8 mouse cellular contexts compared by ENCODE assay signal in the genomic region with DNA sequence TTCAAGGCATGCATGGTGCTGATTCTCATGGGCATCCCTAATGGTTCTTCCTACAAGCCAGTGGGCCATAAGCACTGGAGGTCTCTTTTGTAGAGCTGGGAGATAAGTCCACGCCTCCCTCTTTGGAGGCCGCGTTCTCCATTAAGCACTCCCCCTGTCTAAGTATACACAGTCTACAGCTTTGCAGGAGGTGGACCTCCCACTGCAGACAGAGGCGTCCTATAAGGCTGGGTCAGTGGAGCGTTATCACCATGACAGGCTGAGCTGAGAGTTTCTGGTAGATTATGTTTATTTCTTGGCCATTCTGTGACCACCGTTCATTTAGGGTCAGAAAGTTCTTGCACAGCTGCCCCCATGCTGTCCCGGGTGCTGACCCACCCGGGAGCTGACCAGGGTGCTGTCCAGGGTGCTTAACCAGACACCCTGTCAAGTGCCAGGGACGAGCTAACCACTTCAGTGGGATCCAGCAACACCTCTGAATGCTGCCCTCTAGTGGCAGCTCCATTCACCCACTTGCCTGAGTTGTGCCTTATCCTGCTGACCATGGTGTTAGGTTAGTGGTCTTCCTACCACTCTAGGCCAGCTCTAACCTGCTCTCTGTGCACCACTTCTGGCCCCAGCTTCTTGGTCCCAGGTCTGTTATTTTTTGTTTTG.
A peak's percentile ranks its signal among the peaks of the same experiment; 100 is the strongest.
DNase-seq lines count a peak whose midpoint lies in the region; ATAC-seq and TF ChIP-seq lines count a peak whose summit lies in the region.

No protein-coding gene starts in this region.

- peaks cover 18% of the 10 kb centered on the region for H3K4me1 ChIP-seq in hindbrain, embryonic 10.5 days (replicated peaks)
- H3K4me1 ChIP-seq in hindbrain, embryonic 13.5 days (replicated peaks): peaks cover 16% of the 10 kb centered on the region
- no peaks in the 10 kb centered on the region for H3K4me1 ChIP-seq in embryonic facial prominence, embryonic 11.5 days (ENCODE audit: control insufficient read depth, insufficient read depth, low read length)
- H3K4me1 ChIP-seq in kidney, embryonic 14.5 days (ENCODE audit: control insufficient read depth, insufficient read depth, low read length): no peaks in the 10 kb centered on the region
- H3K4me1 ChIP-seq in limb, embryonic 12.5 days (replicated peaks): no peaks in the 10 kb centered on the region
- H3K4me1 ChIP-seq in stomach, postnatal 0 days (replicated peaks; ENCODE audit: control insufficient read depth, insufficient read depth): no peaks in the 10 kb centered on the region

- H3K4me2 ChIP-seq in hindbrain, embryonic 13.5 days: no peak overlapping the region
- no peak overlapping the region for H3K4me2 ChIP-seq in embryonic facial prominence, embryonic 11.5 days (ENCODE audit: low read depth, low read length)
- no peak overlapping the region for H3K4me2 ChIP-seq in kidney, embryonic 14.5 days (replicated peaks; ENCODE audit: low read depth, low read length)
- no peak overlapping the region for H3K4me2 ChIP-seq in limb, embryonic 12.5 days
- no peak overlapping the region for H3K4me2 ChIP-seq in myocyte (ENCODE audit: low read depth)
- H3K4me2 ChIP-seq in stomach, postnatal 0 days (replicated peaks; ENCODE audit: low read depth): no peak overlapping the region

- no peak overlapping the region for H3K9ac ChIP-seq in hindbrain, embryonic 13.5 days
- no peak overlapping the region for H3K9ac ChIP-seq in embryonic facial prominence, embryonic 11.5 days (replicated peaks; ENCODE audit: low read length)
- no peak overlapping the region for H3K9ac ChIP-seq in kidney, embryonic 14.5 days (ENCODE audit: low read depth, low read length)
- H3K9ac ChIP-seq in limb, embryonic 12.5 days (replicated peaks): no peak overlapping the region
- H3K9ac ChIP-seq in stomach, postnatal 0 days (ENCODE audit: low read length): no peak overlapping the region

- no peak for TF ChIP-seq EP300 in stomach, postnatal 0 days (optimal IDR thresholded peaks at IDR 0.05)

- peak; percentile 91 for TF ChIP-seq CTCF in stomach, postnatal 0 days (IDR thresholded peaks at IDR 0.05; ENCODE audit: low read depth)

- ATAC-seq in hindbrain, embryonic 13.5 days (ENCODE audit: low FRiP score): no peak
- peak; percentile 77 for ATAC-seq in embryonic facial prominence, embryonic 11.5 days (replicated peaks; ENCODE audit: insufficient number of reproducible peaks, low FRiP score, low TSS enrichment, low read depth)
- peak; percentile 89 for ATAC-seq in kidney, embryonic 14.5 days (ENCODE audit: low FRiP score, low TSS enrichment)
- ATAC-seq in limb, embryonic 12.5 days (ENCODE audit: insufficient number of reproducible peaks, insufficient read depth, low FRiP score, low TSS enrichment, low read depth): peak; percentile 83
- ATAC-seq in stomach, postnatal 0 days (ENCODE audit: low FRiP score, low TSS enrichment): peak; percentile 82

- peak; percentile 84 for DNase-seq in hindbrain, embryonic 10.5 days (ENCODE audit: low spot score)
- DNase-seq in embryonic facial prominence, embryonic 11.5 days (ENCODE audit: low spot score): peak; percentile 93
- DNase-seq in heart, adult 9 months (ENCODE audit: low spot score in 2 of 2): peak; percentile 12 to 41
- DNase-seq in stomach, postnatal 0 days (ENCODE audit: low spot score): peak; percentile 85

- no peak overlapping the region for H3ac ChIP-seq in myocyte (ENCODE audit: control insufficient read depth, insufficient read length)

- H3K27ac ChIP-seq in hindbrain, embryonic 10.5 days: no peak overlapping the region
- no peak overlapping the region for H3K27ac ChIP-seq in hindbrain, embryonic 13.5 days
- no peak overlapping the region for H3K27ac ChIP-seq in embryonic facial prominence, embryonic 11.5 days (replicated peaks; ENCODE audit: low read depth, low read length)
- H3K27ac ChIP-seq in kidney, embryonic 14.5 days (ENCODE audit: low read depth, low read length): no peak overlapping the region
- H3K27ac ChIP-seq in limb, embryonic 12.5 days: no peak overlapping the region
- no peak overlapping the region for H3K27ac ChIP-seq in stomach, postnatal 0 days (replicated peaks)

- 42% methylated on average over 9 of the region's 9 CpGs for WGBS in hindbrain, embryonic 10.5 days
- WGBS in hindbrain, embryonic 13.5 days: 37% methylated on average over 9 of the region's 9 CpGs
- 39% methylated on average over 9 of the region's 9 CpGs for WGBS in embryonic facial prominence, embryonic 11.5 days
- 34% methylated on average over 9 of the region's 9 CpGs for WGBS in kidney, embryonic 14.5 days
- 37% methylated on average over 9 of the region's 9 CpGs for WGBS in limb, embryonic 12.5 days
- 27% methylated on average over 9 of the region's 9 CpGs for WGBS in stomach, postnatal 0 days

- H3K9me3 ChIP-seq in hindbrain, embryonic 10.5 days: no peaks in the 10 kb centered on the region
- no peaks in the 10 kb centered on the region for H3K9me3 ChIP-seq in hindbrain, embryonic 13.5 days
- H3K9me3 ChIP-seq in embryonic facial prominence, embryonic 11.5 days (replicated peaks; ENCODE audit: control insufficient read depth, low read length): no peaks in the 10 kb centered on the region
- no peaks in the 10 kb centered on the region for H3K9me3 ChIP-seq in kidney, embryonic 14.5 days (ENCODE audit: control insufficient read depth, low read length)
- no peaks in the 10 kb centered on the region for H3K9me3 ChIP-seq in limb, embryonic 12.5 days
- H3K9me3 ChIP-seq in stomach, postnatal 0 days (ENCODE audit: control insufficient read depth, low read length): no peaks in the 10 kb centered on the region

- H3K27me3 ChIP-seq in hindbrain, embryonic 10.5 days (ENCODE audit: insufficient read depth, poor library complexity, severe bottlenecking): peaks cover 9% of the 10 kb centered on the region
- peaks cover 10% of the 10 kb centered on the region; the same call in 1 of the 2 replicates for H3K27me3 ChIP-seq in hindbrain, embryonic 13.5 days
- no peaks in the 10 kb centered on the region for H3K27me3 ChIP-seq in embryonic facial prominence, embryonic 11.5 days (ENCODE audit: control insufficient read depth, insufficient read depth, low read length)
- H3K27me3 ChIP-seq in kidney, embryonic 14.5 days (ENCODE audit: control insufficient read depth, insufficient read depth, low read length): no peaks in the 10 kb centered on the region
- peaks cover 5% of the 10 kb centered on the region; the same call in 1 of the 2 replicates for H3K27me3 ChIP-seq in limb, embryonic 12.5 days
- H3K27me3 ChIP-seq in myocyte (ENCODE audit: control insufficient read depth, insufficient read depth, insufficient read length): no peaks in the 10 kb centered on the region
- no peaks in the 10 kb centered on the region for H3K27me3 ChIP-seq in stomach, postnatal 0 days (ENCODE audit: control insufficient read depth, insufficient read depth, low read length)

- H3K4me3 ChIP-seq in hindbrain, embryonic 10.5 days: no peak overlapping the region
- no peak overlapping the region for H3K4me3 ChIP-seq in hindbrain, embryonic 13.5 days
- no peak overlapping the region for H3K4me3 ChIP-seq in embryonic facial prominence, embryonic 11.5 days (ENCODE audit: low read depth, low read length)
- H3K4me3 ChIP-seq in kidney, embryonic 14.5 days (ENCODE audit: low read length): no peak overlapping the region
- H3K4me3 ChIP-seq in limb, embryonic 12.5 days (replicated peaks): no peak overlapping the region
- no peak overlapping the region for H3K4me3 ChIP-seq in myocyte
- H3K4me3 ChIP-seq in stomach, postnatal 0 days (ENCODE audit: low read depth, low read length): no peak overlapping the region

- no peaks in the 10 kb centered on the region for H3K36me3 ChIP-seq in hindbrain, embryonic 10.5 days
- no peaks in the 10 kb centered on the region for H3K36me3 ChIP-seq in hindbrain, embryonic 13.5 days
- no peaks in the 10 kb centered on the region for H3K36me3 ChIP-seq in embryonic facial prominence, embryonic 11.5 days (replicated peaks; ENCODE audit: control insufficient read depth, insufficient read depth, low read depth, low read length)
- H3K36me3 ChIP-seq in kidney, embryonic 14.5 days (ENCODE audit: control insufficient read depth, insufficient read depth, low read length): no peaks in the 10 kb centered on the region
- no peaks in the 10 kb centered on the region for H3K36me3 ChIP-seq in limb, embryonic 12.5 days
- H3K36me3 ChIP-seq in myocyte (ENCODE audit: control insufficient read depth, insufficient read depth): no peaks in the 10 kb centered on the region
- H3K36me3 ChIP-seq in stomach, postnatal 0 days (ENCODE audit: control insufficient read depth, insufficient read depth, low read length): no peaks in the 10 kb centered on the region

- H3K79me2 ChIP-seq in myocyte (ENCODE audit: control insufficient read depth, insufficient read depth): no peaks in the 10 kb centered on the region

- TF ChIP-seq POLR2A in myocyte (IDR thresholded peaks at IDR 0.05; ENCODE audit: insufficient read length, low read depth): no peak

TF ChIP-seq in myocyte, 11 proteins besides CTCF, POLR2A, EP300 and RAD21:
- no peak for TF ChIP-seq TCF3 (IDR thresholded peaks at IDR 0.05; ENCODE audit: insufficient read length, low read depth)
- peak; percentile 58 for TF ChIP-seq REST (IDR thresholded peaks at IDR 0.05; ENCODE audit: insufficient read depth, insufficient read length)

Comparison
In these comparisons a context has a peak if more than half of its experiments do, and no peak if none do; other contexts are left out.
1. DNase-seq: peak in every context shown above with its lines; median percentile 93 in embryonic facial prominence, embryonic 11.5 days; 85 in stomach, postnatal 0 days; 84 in hindbrain, embryonic 10.5 days; 26 in heart, adult 9 months.